Mouse (Mus musculus) spleen, postnatal 4 days (tissue): Measurements from ENCODE around the gene Prl7a2.

ENCODE experiments used
- DNase-seq, 2 experiments: peaks; one replicate each; pipeline ENCODE4 v3.0.0; 2022; ENCODE audit warnings: low spot score in 2 of 2

Prl7a2 gene

GRCm38 (mm10) chr13:27667936-27668335, at the start of gene Prl7a2:
Gene Prl7a2, minus strand, starts transcription at chr13:27668036.
- no peak for DNase-seq

DNA sequence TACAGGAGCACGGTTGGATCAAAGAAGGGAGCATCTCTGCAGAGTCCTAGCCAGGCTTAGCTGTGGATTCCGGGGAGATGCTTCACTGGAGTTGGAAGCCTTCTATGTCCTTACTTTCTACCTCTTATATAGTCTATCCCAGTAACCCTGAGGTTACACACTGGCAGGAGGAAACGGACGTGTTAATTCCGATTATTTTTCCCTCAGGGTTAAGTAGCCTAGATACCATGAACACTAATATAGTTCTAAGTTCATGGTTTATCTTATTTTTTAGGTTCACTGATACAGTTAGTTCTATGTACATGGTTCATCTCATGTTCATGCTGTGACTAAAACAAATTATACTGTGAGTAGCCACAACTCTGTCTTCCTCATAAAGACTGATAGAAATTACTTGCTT, 48.8 kb upstream of the Prl7a2 start, which contains the start of gene Prl7d1:
Gene Prl7d1, minus strand, starts transcription at position 101 of the 400 bp plus-strand sequence.
- DNase-seq = no peak

- DNase-seq = no peak
These were observed 38.7 kb upstream of the Prl7a2 start for GRCm38 (mm10) chr13:27706521-27706920.

DNA sequence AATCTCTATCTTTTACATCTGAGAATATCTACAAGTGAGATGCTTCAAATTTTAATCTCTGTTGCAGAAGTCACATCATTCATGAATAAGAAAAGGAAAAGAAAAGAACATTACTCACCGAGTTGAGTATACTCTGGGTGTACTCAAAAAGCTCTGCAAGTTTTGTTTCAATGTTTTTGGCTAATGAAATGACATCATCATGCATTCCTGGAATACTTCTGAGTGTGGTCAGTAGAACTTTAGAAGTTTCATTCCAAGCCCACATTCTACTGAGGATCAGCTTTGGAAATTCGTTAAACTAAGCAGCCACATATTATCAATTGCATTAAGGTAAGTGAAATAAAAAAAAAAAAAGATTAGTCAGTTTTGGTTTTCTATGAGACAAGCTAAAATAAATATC, 7.1 kb downstream of the Prl7a2 start:
- no peak for DNase-seq

DNA sequence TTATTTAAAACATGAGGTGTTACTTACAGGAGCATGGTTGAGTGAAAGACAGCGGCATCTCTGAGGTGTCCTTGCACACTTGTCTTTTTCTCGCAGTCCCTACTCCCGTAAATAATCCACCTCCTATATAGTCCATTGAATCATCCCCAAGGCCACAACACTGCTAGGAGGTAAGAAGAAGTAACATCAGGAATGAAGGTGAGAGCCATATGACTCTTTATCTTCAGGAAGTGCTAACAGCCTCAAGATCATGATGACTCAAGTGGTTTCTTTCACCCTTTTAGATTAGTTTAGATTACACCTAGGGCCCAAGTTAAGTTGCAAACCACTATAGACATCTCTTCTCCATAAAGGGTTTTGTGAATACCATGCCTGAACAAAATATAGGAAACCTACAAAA, 25.4 kb downstream of the Prl7a2 start, which contains the start of gene Prl7a1:
Gene Prl7a1, minus strand, starts transcription at position 101 of the 400 bp plus-strand sequence.
- DNase-seq = no peak

GRCm38 (mm10) chr13:27610482-27610881, 57.4 kb downstream of the Prl7a2 start, which contains the start of gene Prl7b1:
Gene Prl7b1, minus strand, starts transcription at chr13:27610582.
- no peak for DNase-seq
